Mouse (Mus musculus) E14TG2a.4 (cell line): Measurements from ENCODE around the gene St3gal6.

Experiments used
- CTCF ChIP-seq: conservative IDR thresholded peaks from 2 replicates; pipeline ENCODE4 v1.5.1; 2014; ENCODE audit warnings: low read length
- NANOG ChIP-seq: IDR thresholded peaks from 2 replicates; pipeline ENCODE4 v1.6.1; 2014; ENCODE audit warnings: borderline replicate concordance, low read length, mixed read lengths

GRCm38 (mm10) chr16:58421696-58422354, 102.2 kb downstream of the St3gal6 start:
- TF ChIP-seq CTCF (no peak), NANOG (no peak)
